Mouse (Mus musculus) stomach, postnatal 0 days (tissue): ENCODE data around the gene Ube2e2. TPM values are rescaled to one million over a fixed set of nuclear protein-coding genes. Genes with fewer than 3 reads are reported as not detected.
A peak's percentile ranks its signal among the peaks of the same experiment; 100 is the strongest.
"Not testable (repeated sequence)": the region's sequence is repeated elsewhere in the genome, so short reads cannot be mapped to it uniquely, and the experiment has no call there.

Experiments
- ATAC-seq: fragments of 200-750 bp; cut with Nextera tagmentation; 2 replicates; pipeline ENCODE4 v1.8.0; 2017; ENCODE audit not compliant: low FRiP score, low TSS enrichment
- DNase-seq: peaks from one replicate; pipeline ENCODE4 v3.0.0-alpha.2; 2016; ENCODE audit warnings: low spot score
- H3K27ac ChIP-seq: fragments of 300-500 bp; sonication (generic); replicated peaks from 2 replicates; pipeline ENCODE4 v1.5.1; 2014; ENCODE audit warnings: mild to moderate bottlenecking, control low read depth
- H3K27me3 ChIP-seq: fragments of 300-500 bp; sonication (generic); 2 replicates; pipeline ENCODE4 v1.6.1; 2014; ENCODE audit warnings: low read length; ENCODE audit not compliant: control insufficient read depth, insufficient read depth
- H3K36me3 ChIP-seq: fragments of 300-500 bp; sonication (generic); 2 replicates; pipeline ENCODE4 v1.6.1; 2014; ENCODE audit warnings: low read length, mixed read lengths; ENCODE audit not compliant: control insufficient read depth, insufficient read depth
- H3K4me1 ChIP-seq: fragments of 300-500 bp; sonication (generic); replicated peaks from 2 replicates; pipeline ENCODE4 v1.6.1; 2014; ENCODE audit warnings: antibody characterized with exemption; ENCODE audit not compliant: control insufficient read depth, insufficient read depth
- H3K4me2 ChIP-seq: fragments of 300-500 bp; sonication (generic); replicated peaks from 2 replicates; pipeline ENCODE4 v1.6.1; 2014; ENCODE audit warnings: low read depth, mild to moderate bottlenecking, control low read depth, moderate library complexity
- H3K4me3 ChIP-seq: fragments of 300-500 bp; sonication (generic); 2 replicates; pipeline ENCODE4 v1.5.1; 2014; ENCODE audit warnings: low read depth, low read length, control low read depth
- H3K9ac ChIP-seq: fragments of 300-500 bp; sonication (generic); 2 replicates; pipeline ENCODE4 v1.6.1; 2014; ENCODE audit warnings: mild to moderate bottlenecking, low read length, control low read depth, mixed read lengths
- H3K9me3 ChIP-seq: fragments of 300-500 bp; sonication (generic); 2 replicates; pipeline ENCODE4 v1.6.1; 2016; ENCODE audit warnings: low read length; ENCODE audit not compliant: control insufficient read depth
- CTCF ChIP-seq: IDR thresholded peaks from 2 replicates; pipeline ENCODE4 v1.5.1; 2016; ENCODE audit warnings: antibody characterized with exemption, low read depth, mild to moderate bottlenecking, moderate library complexity
- EP300 ChIP-seq: optimal IDR thresholded peaks from 2 replicates; pipeline ENCODE3; 2016; ENCODE audit warnings: antibody characterized with exemption
- WGBS: fragments of 180-500 bp; shearing (Covaris S2); extraction: QIAGEN DNeasy Blood & Tissue Kit; methylation state at CpG from one replicate; pipeline ENCODE4 v1.1.7; 2014; 5-methylcytosine and 5-hydroxymethylcytosine counted together
- polyA plus RNA-seq: library from polyadenylated mRNA; unstranded; fragments of >200 nt; fragmentation: Nextera tagmentation; extraction: Ambion mirVana; gene quantifications from 2 replicates; pipeline ENCODE4 v1.2.1, GENCODE M21; 2015

The Ube2e2 gene
- polyA plus RNA-seq, 1 experiment from 2014 or later: 61.5 TPM

- DNase-seq: no peak
- H3K4me1 ChIP-seq: no peaks in the 10 kb centered on the region
- ATAC-seq: no peak
Observed at GRCm38 (mm10) chr14:18581735-18582134, 312.3 kb downstream of the Ube2e2 start.

GRCm38 (mm10) chr14:18574756-18575155 lies 319.3 kb downstream of the Ube2e2 start:
- Histone ChIP-seq H3K4me2 (no peak overlapping the region), H3K4me1 (no peaks in the 10 kb centered on the region), H3K27ac (no peak overlapping the region), H3K27me3 (no peaks in the 10 kb centered on the region), H3K9me3 (no peaks in the 10 kb centered on the region), H3K4me3 (no peak overlapping the region), H3K36me3 (no peaks in the 10 kb centered on the region), H3K9ac (no peak overlapping the region)
- DNase-seq (no peak), ATAC-seq (no peak)
- TF ChIP-seq CTCF: no peak
- no peak for TF ChIP-seq EP300
- WGBS: 37% methylated on average over 2 of the region's 2 CpGs

More at GRCm38 (mm10) chr14:18581735-18582134, 312.3 kb downstream of the Ube2e2 start:
- H3K36me3 ChIP-seq: no peaks in the 10 kb centered on the region
- no peaks in the 10 kb centered on the region for H3K9me3 ChIP-seq
- no peak overlapping the region for H3K27ac ChIP-seq
- 90% methylated on average over 4 of the region's 4 CpGs for WGBS
- TF ChIP-seq EP300 (no peak), CTCF (no peak)
- no peak overlapping the region for H3K4me2 ChIP-seq
- H3K9ac ChIP-seq: no peak overlapping the region
- H3K27me3 ChIP-seq: no peaks in the 10 kb centered on the region
- H3K4me3 ChIP-seq: no peak overlapping the region

DNA sequence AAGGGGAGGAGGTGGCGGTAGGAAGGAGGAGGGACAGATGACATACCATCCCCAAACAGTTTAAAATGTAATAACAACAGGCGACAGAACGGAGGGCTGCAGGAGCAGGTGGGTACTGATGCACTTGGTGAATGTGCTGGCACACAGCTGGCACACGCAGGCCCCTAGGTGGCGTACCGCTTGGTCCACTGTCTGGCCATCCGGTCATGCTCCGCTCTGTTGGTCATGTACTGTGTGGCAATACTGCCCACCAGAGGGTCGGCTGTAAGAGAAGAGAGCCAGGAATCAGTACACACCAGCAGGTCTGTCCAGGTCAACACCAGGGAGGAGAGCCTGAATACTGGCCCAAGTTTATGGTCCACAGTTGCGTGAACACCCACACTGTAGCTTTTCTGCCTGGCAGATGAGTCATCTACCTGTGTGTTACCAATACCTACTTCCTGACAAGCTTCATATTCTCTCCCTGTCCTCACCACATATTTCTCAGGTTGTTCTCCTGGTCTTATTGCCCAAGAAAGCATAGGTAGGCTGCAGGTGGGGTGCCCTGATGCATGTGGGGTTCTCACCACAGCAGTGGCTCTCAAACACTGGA lies 319.8 kb downstream of the Ube2e2 start:
- 90% methylated on average over 10 of the region's 10 CpGs for WGBS
- Histone ChIP-seq H3K9me3 (no peaks in the 10 kb centered on the region), H3K4me1 (no peaks in the 10 kb centered on the region), H3K4me3 (no peak overlapping the region), H3K27me3 (no peaks in the 10 kb centered on the region), H3K27ac (no peak overlapping the region), H3K9ac (no peak overlapping the region), H3K36me3 (no peaks in the 10 kb centered on the region), H3K4me2 (no peak overlapping the region)
- no peak for DNase-seq
- 0 out of 2 replicates have a peak, but pooled peaks have one; percentile 45 for ATAC-seq
- no peak for TF ChIP-seq EP300
- peak; percentile 34; the same call in 1 of the 2 replicates for TF ChIP-seq CTCF

- 76% methylated on average over 4 of the region's 4 CpGs for WGBS
- H3K4me1 ChIP-seq: no peaks in the 10 kb centered on the region
- no peak overlapping the region for H3K9ac ChIP-seq
- no peak overlapping the region for H3K4me2 ChIP-seq
- no peaks in the 10 kb centered on the region for H3K36me3 ChIP-seq
- ATAC-seq (no peak), DNase-seq (no peak)
- no peak overlapping the region for H3K4me3 ChIP-seq
- TF ChIP-seq EP300 (no peak), CTCF (no peak)
- no peak overlapping the region for H3K27ac ChIP-seq
- H3K27me3 ChIP-seq: no peaks in the 10 kb centered on the region
- H3K9me3 ChIP-seq: no peaks in the 10 kb centered on the region
Observed at GRCm38 (mm10) chr14:18573286-18573956, 320.6 kb downstream of the Ube2e2 start.

GRCm38 (mm10) chr14:18572852-18573251 lies 321.2 kb downstream of the Ube2e2 start:
- no peaks in the 10 kb centered on the region for H3K36me3 ChIP-seq
- TF ChIP-seq CTCF (no peak), EP300 (no peak)

GRCm38 (mm10) chr14:18569615-18570014 lies 324.5 kb downstream of the Ube2e2 start:
- no peak for TF ChIP-seq CTCF
- no peak for TF ChIP-seq EP300
- no peak overlapping the region for H3K4me3 ChIP-seq
- no peaks in the 10 kb centered on the region for H3K4me1 ChIP-seq
- no peak for DNase-seq
- H3K27me3 ChIP-seq: no peaks in the 10 kb centered on the region
- no peak for ATAC-seq
- H3K9ac ChIP-seq: no peak overlapping the region
- H3K27ac ChIP-seq: no peak overlapping the region
- H3K4me2 ChIP-seq: no peak overlapping the region
- no peaks in the 10 kb centered on the region for H3K9me3 ChIP-seq
- H3K36me3 ChIP-seq: no peaks in the 10 kb centered on the region; the same call in 1 of the 2 replicates

More at GRCm38 (mm10) chr14:18572852-18573251, 321.2 kb downstream of the Ube2e2 start:
- DNase-seq (no peak), ATAC-seq (no peak)
- H3K4me1 ChIP-seq: no peaks in the 10 kb centered on the region
- H3K9me3 ChIP-seq: no peaks in the 10 kb centered on the region
- no peak overlapping the region for H3K27ac ChIP-seq
- WGBS: 55% methylated on average over 4 of the region's 4 CpGs
- H3K4me2 ChIP-seq: no peak overlapping the region
- no peaks in the 10 kb centered on the region for H3K27me3 ChIP-seq
- H3K9ac ChIP-seq: no peak overlapping the region
- no peak overlapping the region for H3K4me3 ChIP-seq

- not testable (repeated sequence) for H3K27ac ChIP-seq, H3K4me1 ChIP-seq, H3K4me2 ChIP-seq, H3K4me3 ChIP-seq, H3K36me3 ChIP-seq, H3K27me3 ChIP-seq, H3K9me3 ChIP-seq, H3K9ac ChIP-seq
- WGBS: 49% methylated on average over 8 of the region's 8 CpGs
- ATAC-seq (peak; percentile 65; the same call in 1 of the 2 replicates), DNase-seq (peak; percentile 30)
Observed at GRCm38 (mm10) chr14:18564999-18565398, 329.1 kb downstream of the Ube2e2 start.
